ENCODE assay signal across 19 mouse cellular contexts in genomic region chr2:59327946-59328345, GRCm38 (mm10).
"Had no signal": no experiment of that assay in that cellular context is flagged by ENCODE, and none has a peak within 500 bp of the region (broad histone marks: within the 10 kb centered on the region; RNA-seq: fewer than 3 reads in every experiment).

No protein-coding gene starts in this region.

- H3K36me3 ChIP-seq: liver, embryonic 15.5 days; neural tube, embryonic 12.5 days had no signal

- H3K9ac ChIP-seq: liver, embryonic 15.5 days; lung, embryonic 15.5 days; midbrain, embryonic 13.5 days; neural tube, embryonic 12.5 days; neural tube, embryonic 15.5 days had no signal

- H3K27ac ChIP-seq: liver, embryonic 15.5 days; lung, embryonic 15.5 days; midbrain, embryonic 10.5 days; midbrain, embryonic 13.5 days; neural tube, embryonic 12.5 days; neural tube, embryonic 15.5 days; stomach, postnatal 0 days had no signal

- DNase-seq: kidney, adult 9 months; kidney, postnatal 14 days; kidney, postnatal 4 days; lung, adult 18-20 months; lung, postnatal 10 days; lung, postnatal 36 days; right cerebral cortex, adult 18-20 months; right cerebral cortex, postnatal 14 days; right cerebral cortex, postnatal 4 days; thymus, adult 2 months; thymus, postnatal 14 days had no signal

- H3K9me3 ChIP-seq: liver, embryonic 15.5 days; lung, embryonic 15.5 days; midbrain, embryonic 10.5 days; midbrain, embryonic 13.5 days; neural tube, embryonic 12.5 days; neural tube, embryonic 15.5 days had no signal

- H3K4me1 ChIP-seq: liver, embryonic 15.5 days; lung, embryonic 15.5 days; midbrain, embryonic 10.5 days; midbrain, embryonic 13.5 days; neural tube, embryonic 12.5 days had no signal

- H3K27me3 ChIP-seq: liver, embryonic 15.5 days; lung, embryonic 15.5 days; midbrain, embryonic 13.5 days; neural tube, embryonic 12.5 days; neural tube, embryonic 15.5 days had no signal

- ATAC-seq: intestine, postnatal 0 days; midbrain, embryonic 13.5 days had no signal

- H3K4me3 ChIP-seq: liver, embryonic 15.5 days; lung, embryonic 15.5 days; midbrain, embryonic 10.5 days; midbrain, embryonic 13.5 days; neural tube, embryonic 12.5 days; neural tube, embryonic 15.5 days had no signal

- H3K4me2 ChIP-seq: liver, embryonic 15.5 days; lung, embryonic 15.5 days; midbrain, embryonic 13.5 days; neural tube, embryonic 12.5 days; neural tube, embryonic 15.5 days had no signal
